ENCODE assay signal across 21 mouse cellular contexts in the genomic region with DNA sequence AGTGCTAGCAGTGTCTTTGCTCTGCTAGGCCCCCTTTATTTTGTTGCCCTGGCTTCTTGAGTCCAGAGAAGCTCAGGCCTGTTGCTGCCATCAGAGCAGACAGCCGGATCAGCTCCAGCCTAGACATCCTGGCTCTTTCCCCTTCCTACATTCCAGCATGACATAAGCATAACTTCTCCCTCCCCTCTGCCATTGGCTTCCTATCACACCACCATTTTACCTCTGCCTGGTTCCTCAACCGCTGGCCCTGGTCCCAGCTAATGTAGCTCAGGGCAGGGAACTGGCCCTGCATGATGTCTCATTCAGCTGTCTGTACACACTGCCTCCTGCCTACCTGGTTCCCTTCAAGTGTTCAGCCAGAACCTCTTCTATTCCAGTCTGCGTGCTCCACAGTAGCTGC.
DNase-seq lines count a peak whose midpoint lies in the region; ATAC-seq and TF ChIP-seq lines count a peak whose summit lies in the region.
"Had no signal": no experiment of that assay in that cellular context is flagged by ENCODE, and none has a peak within 500 bp of the region (broad histone marks: within the 10 kb centered on the region; RNA-seq: fewer than 3 reads in every experiment).

No protein-coding gene starts in this region.

- intact Hi-C loops in gastrocnemius, postnatal 36 days (cut with DNase I): no loop called here

- H3K9ac ChIP-seq in kidney, postnatal 0 days (ENCODE audit: low read depth, low read length): no peak overlapping the region
- H3K9ac ChIP-seq: embryonic facial prominence, embryonic 12.5 days; forebrain, embryonic 12.5 days; heart, embryonic 12.5 days; hindbrain, embryonic 15.5 days; limb, embryonic 12.5 days; liver, postnatal 0 days had no signal

- H3K36me3 ChIP-seq in kidney, postnatal 0 days (ENCODE audit: insufficient read depth, low read length): no peaks in the 10 kb centered on the region
- H3K36me3 ChIP-seq: embryonic facial prominence, embryonic 12.5 days; forebrain, embryonic 12.5 days; heart, embryonic 12.5 days; hindbrain, embryonic 15.5 days; limb, embryonic 12.5 days had no signal

- no peak overlapping the region for H3K27ac ChIP-seq in kidney, postnatal 0 days
- H3K27ac ChIP-seq: embryonic facial prominence, embryonic 12.5 days; forebrain, embryonic 12.5 days; hindbrain, embryonic 15.5 days; limb, embryonic 12.5 days had no signal

- 72% methylated on average over 3 of the region's 3 CpGs for WGBS in kidney, postnatal 0 days

- no peaks in the 10 kb centered on the region for H3K27me3 ChIP-seq in kidney, postnatal 0 days (ENCODE audit: insufficient read depth, low read length)
- H3K27me3 ChIP-seq: embryonic facial prominence, embryonic 12.5 days; forebrain, embryonic 12.5 days; heart, embryonic 12.5 days; hindbrain, embryonic 15.5 days; limb, embryonic 12.5 days had no signal

- H3K9me3 ChIP-seq in kidney, postnatal 0 days (replicated peaks; ENCODE audit: low read length): no peaks in the 10 kb centered on the region
- H3K9me3 ChIP-seq: embryonic facial prominence, embryonic 12.5 days; forebrain, embryonic 12.5 days; heart, embryonic 12.5 days; hindbrain, embryonic 15.5 days; limb, embryonic 12.5 days had no signal

- H3K4me1 ChIP-seq in kidney, postnatal 0 days (replicated peaks; ENCODE audit: insufficient read depth, low read length): no peaks in the 10 kb centered on the region
- H3K4me1 ChIP-seq: embryonic facial prominence, embryonic 12.5 days; forebrain, embryonic 12.5 days; heart, embryonic 12.5 days; hindbrain, embryonic 15.5 days; limb, embryonic 12.5 days had no signal

- no peak overlapping the region for H3K4me3 ChIP-seq in kidney, postnatal 0 days (replicated peaks; ENCODE audit: low read depth, low read length)
- H3K4me3 ChIP-seq: embryonic facial prominence, embryonic 12.5 days; forebrain, embryonic 12.5 days; heart, embryonic 12.5 days; hindbrain, embryonic 15.5 days; limb, embryonic 12.5 days had no signal

- DNase-seq in gastrocnemius, postnatal 10 days: peak; percentile 5
- no peak for DNase-seq in gastrocnemius, postnatal 36 days
- peak; percentile 32 for DNase-seq in kidney, postnatal 0 days (ENCODE audit: low spot score)
- no peak for DNase-seq in kidney, adult 11 months
- DNase-seq in lung, postnatal 10 days: peak; percentile 12
- no peak for DNase-seq in lung, postnatal 36 days
- DNase-seq in urinary bladder, postnatal 14 days (ENCODE audit: low spot score): peak; percentile 2
- DNase-seq in urinary bladder, postnatal 10 days (ENCODE audit: low spot score): no peak
- DNase-seq: adrenal gland, postnatal 14 days; cerebellum, adult 2 months; cerebellum, postnatal 25 days; kidney, postnatal 36 days; liver, postnatal 0 days; thymus, postnatal 25 days had no signal

- no peak overlapping the region for H3K4me2 ChIP-seq in kidney, postnatal 0 days (ENCODE audit: low read length)
- H3K4me2 ChIP-seq: embryonic facial prominence, embryonic 12.5 days; forebrain, embryonic 12.5 days; heart, embryonic 12.5 days; hindbrain, embryonic 15.5 days; limb, embryonic 12.5 days; liver, embryonic 11.5 days; midbrain, embryonic 11.5 days had no signal

- no peak for TF ChIP-seq CTCF in kidney, postnatal 0 days (IDR thresholded peaks at IDR 0.05; ENCODE audit: low read depth)

- ATAC-seq in kidney, postnatal 0 days (replicated peaks; ENCODE audit: low FRiP score, low read depth): no peak
- ATAC-seq: liver, postnatal 0 days had no signal

Comparison
In these comparisons a context has a peak if more than half of its experiments do, and no peak if none do; other contexts are left out.
1. DNase-seq: peak in gastrocnemius, postnatal 10 days (single experiment), kidney, postnatal 0 days (single experiment), lung, postnatal 10 days (single experiment) and urinary bladder, postnatal 14 days (single experiment); none in gastrocnemius, postnatal 36 days (0 of 2), kidney, adult 11 months (single experiment), lung, postnatal 36 days (single experiment) and urinary bladder, postnatal 10 days (single experiment).